Mouse (Mus musculus) layer of hippocampus, postnatal 14 days (tissue): ENCODE data around the gene Ugt1a6b. TPM values are rescaled to one million over a fixed set of nuclear protein-coding genes. Genes with fewer than 3 reads are reported as not detected.

Source experiments
- DNase-seq, 2 experiments: peaks; one replicate each; pipeline ENCODE4 v3.0.0; 2021 to 2022; ENCODE audit warnings: low spot score in 2 of 2, mixed read lengths in 1 of 2
- total RNA-seq, 2 experiments: library from RNA; stranded (reverse); gene quantifications; 2 replicates each; pipeline ENCODE4 v1.2.3; 2021

Ugt1a6b gene
- total RNA-seq, 2 experiments from 2014 or later: 0.21 TPM; not detected in 1

DNA sequence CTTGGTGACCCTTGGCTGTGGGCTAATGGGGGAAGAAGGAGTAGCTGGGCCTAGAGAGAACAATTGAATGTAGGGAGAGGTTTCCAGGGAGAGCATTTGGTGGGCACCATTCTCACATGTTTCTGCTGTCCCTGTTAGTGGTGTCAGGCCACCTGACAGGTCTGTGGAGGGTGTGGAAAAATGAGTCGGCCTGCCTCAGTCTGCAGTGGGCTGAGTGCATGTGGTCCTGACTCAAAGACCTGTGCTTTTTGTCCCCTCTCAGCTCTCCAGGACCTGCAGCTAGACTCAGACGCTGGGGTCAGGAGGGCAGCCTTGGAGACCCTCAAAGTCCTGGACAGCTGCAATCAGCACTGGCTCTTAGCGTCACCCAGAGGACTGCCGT lies 156.6 kb downstream of the Ugt1a6b start:
- DNase-seq: no peak

- DNase-seq: no peak
Measured at GRCm38 (mm10) chr1:88260114-88260513, 157.1 kb downstream of the Ugt1a6b start.

DNA sequence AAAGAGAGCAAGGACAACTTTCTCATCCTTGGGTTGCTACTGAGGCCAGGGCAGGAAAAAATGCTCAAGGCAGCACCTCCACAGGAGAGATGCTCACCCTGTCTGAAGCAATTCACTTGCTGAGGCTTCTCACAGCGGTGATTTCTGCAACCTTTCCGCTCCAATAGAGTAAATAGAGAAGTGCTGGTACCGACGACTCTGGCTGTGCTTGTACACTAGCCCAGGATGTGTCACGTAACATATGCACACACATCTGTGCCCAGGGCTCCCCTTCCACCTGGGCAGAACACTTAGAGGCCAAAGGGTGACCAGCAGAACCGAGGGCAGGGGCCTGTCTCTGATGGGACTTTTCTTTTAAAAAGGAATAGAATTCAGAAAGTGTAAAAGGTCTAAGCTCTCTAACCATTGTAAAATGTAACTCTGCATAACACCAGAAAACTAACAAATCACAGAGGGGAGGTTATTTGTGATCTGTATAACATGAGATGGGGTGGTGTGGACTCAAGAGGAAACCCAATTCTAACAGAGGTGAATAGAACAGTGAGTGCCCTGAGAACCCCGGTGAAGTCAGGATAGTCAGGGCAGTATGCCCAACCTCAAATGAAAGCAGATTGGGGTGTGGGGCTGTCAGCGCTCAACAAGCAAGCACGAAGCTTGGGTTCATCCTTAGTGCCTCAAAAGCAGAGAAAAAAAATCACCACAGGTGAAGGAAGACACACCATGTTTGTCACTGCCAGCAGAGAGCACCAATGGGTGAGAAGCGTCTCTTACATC lies 157.7 kb downstream of the Ugt1a6b start:
- no peak for DNase-seq

GRCm38 (mm10) chr1:88261706-88262105 lies 158.7 kb downstream of the Ugt1a6b start:
- DNase-seq: no peak

GRCm38 (mm10) chr1:88262255-88262654 lies 159.2 kb downstream of the Ugt1a6b start:
- DNase-seq: no peak

DNA sequence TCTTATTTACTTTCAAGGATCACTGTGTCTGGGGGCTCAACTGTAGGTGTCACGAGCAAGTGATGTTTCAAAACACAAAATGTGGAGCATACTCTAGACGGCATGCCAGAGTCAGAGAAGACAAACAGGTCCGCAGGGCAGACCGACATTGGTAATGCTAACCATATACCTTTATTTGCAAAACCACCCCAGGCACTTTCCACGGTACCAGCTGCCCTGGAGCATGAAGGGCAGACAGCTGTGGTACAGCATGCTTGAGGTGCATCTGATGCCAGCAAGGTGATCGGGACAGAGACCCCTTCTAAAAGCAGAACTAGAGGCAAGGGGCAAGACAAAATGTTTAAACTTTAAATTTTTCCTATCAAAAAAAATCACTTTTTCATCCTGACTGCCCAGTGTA lies 159.9 kb downstream of the Ugt1a6b start:
- no peak for DNase-seq

DNA sequence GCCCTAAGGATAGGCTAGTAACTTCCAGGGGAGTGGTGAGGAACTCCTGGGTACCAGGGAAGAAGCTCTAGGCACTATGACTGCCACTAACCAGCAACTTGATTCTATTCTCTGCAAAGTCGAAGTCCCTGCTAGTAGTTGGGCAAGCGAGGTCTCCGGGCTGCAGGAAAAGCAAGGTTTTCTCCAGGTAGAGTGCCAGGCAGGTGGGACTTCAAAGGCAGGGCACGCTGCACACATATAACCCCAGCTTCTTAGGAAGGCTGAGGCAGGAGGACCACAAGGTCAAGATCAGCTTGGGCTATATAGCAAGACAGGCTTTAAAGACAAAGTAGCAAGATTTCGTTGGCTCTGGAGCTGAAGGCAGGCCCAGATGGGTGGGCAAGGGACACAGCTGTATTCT lies 160.7 kb downstream of the Ugt1a6b start:
- DNase-seq: no peak

- DNase-seq: no peak
Measured at GRCm38 (mm10) chr1:88264237-88264868, 161.3 kb downstream of the Ugt1a6b start.

DNA sequence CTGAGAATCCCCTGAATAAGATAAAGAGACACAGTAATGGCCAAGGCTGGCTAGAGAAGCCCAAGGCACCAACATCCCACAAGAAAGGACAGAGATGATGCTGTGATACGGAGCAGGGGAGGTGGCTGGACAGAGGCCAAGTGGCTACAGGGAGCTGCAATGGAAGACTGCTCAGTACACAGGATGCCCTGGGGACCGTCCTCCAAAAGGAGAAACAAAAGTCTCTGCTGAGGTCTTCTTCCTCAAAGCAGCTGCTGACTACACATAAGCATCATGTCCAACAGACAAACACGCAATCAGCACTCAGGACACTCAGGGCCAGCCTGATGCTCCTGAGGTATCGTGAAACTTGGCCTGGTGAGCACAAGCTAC lies 161.8 kb downstream of the Ugt1a6b start:
- DNase-seq: no peak

GRCm38 (mm10) chr1:88266123-88266522 lies 163.1 kb downstream of the Ugt1a6b start:
- no peak for DNase-seq

GRCm38 (mm10) chr1:88267489-88267888 lies 164.4 kb downstream of the Ugt1a6b start:
- DNase-seq: no peak

- DNase-seq: no peak
Measured at GRCm38 (mm10) chr1:88268070-88268469, 165.0 kb downstream of the Ugt1a6b start.

Other genes with a start within 250 kb of the Ugt1a6b start
- gene Dgkd, start 250.0 kb upstream of the Ugt1a6b start, total RNA-seq: 100 to 1,000 TPM; 124 to 137 TPM
- 10 to 100 TPM; 21.2 to 25.3 TPM for gene Usp40, start 94.7 kb upstream of the Ugt1a6b start, total RNA-seq
- not detected for gene Ugt1a10, start 47.9 kb upstream of the Ugt1a6b start, total RNA-seq
- not detected for gene Ugt1a9, start 32.5 kb upstream of the Ugt1a6b start, total RNA-seq
- gene Ugt1a8, start 15.4 kb upstream of the Ugt1a6b start, total RNA-seq: not detected
- gene Ugt1a7c, start 8.2 kb upstream of the Ugt1a6b start, total RNA-seq: under 1 TPM; 0.58 to 0.95 TPM
- gene Ugt1a6a, start 31.6 kb downstream of the Ugt1a6b start, total RNA-seq: under 1 TPM; 0.62 to 0.83 TPM
- gene Ugt1a5, start 62.8 kb downstream of the Ugt1a6b start, total RNA-seq: not detected
- not detected for gene Ugt1a2, start 97.3 kb downstream of the Ugt1a6b start, total RNA-seq
- gene Dnajb3, start 102.5 kb downstream of the Ugt1a6b start, total RNA-seq: 1 to 10 TPM; 1.7 to 3.1 TPM
- gene Ugt1a1, start 108.7 kb downstream of the Ugt1a6b start, total RNA-seq: not detected
- gene Mroh2a, start 123.7 kb downstream of the Ugt1a6b start, total RNA-seq: under 1 TPM; 0.12 to 0.17 TPM
- 10 to 100 TPM; 36.0 to 37.2 TPM for gene Hjurp, start 174.4 kb downstream of the Ugt1a6b start, total RNA-seq
- under 1 TPM; 0.25 to 0.57 TPM for gene Trpm8, start 174.4 kb downstream of the Ugt1a6b start, total RNA-seq